ENCODE assay signal across 20 mouse cellular contexts in the genomic region with DNA sequence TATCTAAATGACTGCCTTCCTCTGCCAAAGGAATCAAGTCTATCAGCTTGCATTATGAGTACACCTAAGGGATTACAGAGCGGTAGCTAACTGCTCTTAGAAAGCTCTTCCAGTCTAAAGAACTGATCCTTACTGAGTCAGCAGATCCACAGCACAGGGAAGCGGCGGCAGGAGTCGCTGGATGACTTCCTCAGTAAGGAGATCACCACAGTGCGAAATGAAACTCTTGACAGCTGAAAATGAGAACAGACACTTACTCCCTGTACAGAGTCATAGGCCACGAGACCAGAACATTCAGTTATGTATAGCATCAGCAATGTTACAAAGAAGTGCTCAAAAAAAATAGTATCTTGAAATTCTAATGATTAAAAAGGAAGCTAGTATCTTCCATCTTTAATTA. TPM values are rescaled to one million over a fixed set of nuclear protein-coding genes. Genes with fewer than 3 reads are reported as not detected.
DNase-seq lines count a peak whose midpoint lies in the region; TF ChIP-seq lines count a peak whose summit lies in the region.
"Had no signal": no experiment of that assay in that cellular context is flagged by ENCODE, and none has a peak within 500 bp of the region (broad histone marks: within the 10 kb centered on the region; RNA-seq: fewer than 3 reads in every experiment).

No protein-coding gene starts in this region.

- TF ChIP-seq CTCF in testis, adult 2 months (IDR thresholded peaks at IDR 0.05; ENCODE audit: control insufficient read depth, insufficient read depth, insufficient replicate concordance, low read depth, low read length), result no peak

- no peaks in the 10 kb centered on the region for H3K4me1 ChIP-seq in testis, adult 2 months (ENCODE audit: control insufficient read depth, insufficient read depth, low read length)
- H3K4me1 ChIP-seq: embryonic facial prominence, embryonic 13.5 days; hindbrain, embryonic 13.5 days; intestine, embryonic 15.5 days; kidney, embryonic 15.5 days; midbrain, embryonic 13.5 days had no signal

- intact Hi-C loops in left cerebral cortex, postnatal 10 days (cut with DNase I), result no loop called here

- TF ChIP-seq POLR2A in testis, adult 2 months (IDR thresholded peaks at IDR 0.05; ENCODE audit: control insufficient read depth, low read depth, low read length), result no peak

- H3K27ac ChIP-seq in testis, adult 2 months (ENCODE audit: control insufficient read depth, insufficient read depth, low read depth, low read length), result 0 out of 2 replicates have a peak overlapping the region, but pooled peaks have one; percentile 21
- H3K27ac ChIP-seq: embryonic facial prominence, embryonic 13.5 days; hindbrain, embryonic 13.5 days; intestine, embryonic 15.5 days; kidney, embryonic 15.5 days; midbrain, embryonic 13.5 days had no signal

- DNase-seq in gastrocnemius, adult 8-10 months (ENCODE audit: low spot score in 2 of 2), result peak; percentile 12 to 21
- DNase-seq in gastrocnemius, postnatal 4 days (ENCODE audit: low spot score in 2 of 2), result no peak
- DNase-seq in layer of hippocampus, adult 9-11 months, result peak; percentile 22
- DNase-seq in layer of hippocampus, postnatal 25 days (ENCODE audit: extremely low spot score in 1 of 2, low spot score in 1 of 2), result no peak
- DNase-seq in testis, postnatal 10 days (ENCODE audit: low spot score), result no peak
- no peak for DNase-seq in left cerebral cortex, postnatal 10 days (ENCODE audit: extremely low spot score in 1 of 2, low spot score in 2 of 2)
- DNase-seq: cerebellum, postnatal 10 days; forebrain, postnatal 0 days; heart, postnatal 14 days; layer of hippocampus, postnatal 36 days; lung, adult 2 months; right cerebral cortex, postnatal 14 days; thymus, adult 2 months had no signal

- no peak overlapping the region; the same call in 1 of the 2 replicates for H3K4me3 ChIP-seq in testis, adult 2 months (ENCODE audit: control insufficient read depth, low read depth, low read length)
- H3K4me3 ChIP-seq: embryonic facial prominence, embryonic 13.5 days; hindbrain, embryonic 13.5 days; intestine, embryonic 15.5 days; kidney, embryonic 15.5 days; midbrain, embryonic 13.5 days; myocyte had no signal

- no peaks in the 10 kb centered on the region for H3K27me3 ChIP-seq in testis, adult 2 months (ENCODE audit: control insufficient read depth, insufficient read depth, low read length)
- H3K27me3 ChIP-seq: embryonic facial prominence, embryonic 13.5 days; hindbrain, embryonic 13.5 days; intestine, embryonic 15.5 days; kidney, embryonic 15.5 days; midbrain, embryonic 13.5 days had no signal

- no peaks in the 10 kb centered on the region; the same call in 1 of the 2 replicates for H3K36me3 ChIP-seq in testis, adult 2 months (ENCODE audit: control insufficient read depth, insufficient read depth, low read length)

RNA-seq across cellular contexts. Expression of a gene that starts 33.2 kb away (rescaled TPM):
- total RNA-seq in gastrocnemius, adult 8-10 months (2022), result 10 to 100 TPM; 20.6 to 24.8 (median 23.0) TPM
- total RNA-seq in gastrocnemius, postnatal 4 days (2021), result 10 to 100 TPM; 28.3 to 31.0 TPM
- 1 to 10 TPM; 7.4 to 8.4 TPM for total RNA-seq in layer of hippocampus, postnatal 25 days (2021)
- 19.6 and 22.9 TPM in 2 replicates for polyA plus RNA-seq in testis, adult 2 months (2012; rRNA removed)
- 1 to 10 TPM; 8.6 to 8.8 TPM for total RNA-seq in left cerebral cortex, postnatal 10 days (2021)

Comparison
In these comparisons a context has a peak if more than half of its experiments do, and no peak if none do; other contexts are left out.
1. DNase-seq: peak in gastrocnemius, adult 8-10 months (2 of 2) and layer of hippocampus, adult 9-11 months (single experiment); none in gastrocnemius, postnatal 4 days (0 of 2), layer of hippocampus, postnatal 25 days (0 of 2), testis, postnatal 10 days (single experiment) and left cerebral cortex, postnatal 10 days (0 of 2).